Comparison of ENCODE assay signal across 16 mouse cellular contexts in genomic region chr12:24574870-24575269, GRCm38 (mm10). TPM values are rescaled to one million over a fixed set of nuclear protein-coding genes. Genes with fewer than 3 reads are reported as not detected.
DNase-seq lines count a peak whose midpoint lies in the region; ATAC-seq lines count a peak whose summit lies in the region.
"Had no signal": no experiment of that assay in that cellular context is flagged by ENCODE, and none has a peak within 500 bp of the region (broad histone marks: within the 10 kb centered on the region; RNA-seq: fewer than 3 reads in every experiment).

No protein-coding gene starts in this region.

- no peak for DNase-seq in heart, adult 9 months (ENCODE audit: low spot score in 2 of 2)
- DNase-seq in kidney, postnatal 10 days, result peak; percentile 33
- DNase-seq in kidney, adult 11 months, result no peak
- DNase-seq in urinary bladder, postnatal 36 days (ENCODE audit: low spot score in 2 of 2), result peak; percentile 34 to 37
- no peak for DNase-seq in urinary bladder, postnatal 10 days (ENCODE audit: low spot score)
- no peak for DNase-seq in frontal cortex, postnatal 25 days (ENCODE audit: low spot score in 2 of 2)
- DNase-seq in liver, result no peak
- DNase-seq: adrenal gland, postnatal 14 days; cerebellum, postnatal 25 days; gastrocnemius, postnatal 14 days; right cerebral cortex, postnatal 25 days; thymus, postnatal 4 days had no signal

- no peaks in the 10 kb centered on the region for H3K27me3 ChIP-seq in heart, embryonic 11.5 days (ENCODE audit: control insufficient read depth, insufficient read depth, low read length)

- 34% methylated on average over 7 of the region's 7 CpGs for WGBS in heart, embryonic 11.5 days (ENCODE audit: insufficient replicate concordance)

- ATAC-seq in heart, embryonic 11.5 days (replicated peaks; ENCODE audit: insufficient number of reproducible peaks, low FRiP score, low TSS enrichment), result no peak
- ATAC-seq: forebrain, embryonic 15.5 days had no signal

- peaks cover 6% of the 10 kb centered on the region; the same call in 1 of the 2 replicates for H3K36me3 ChIP-seq in heart, embryonic 11.5 days (ENCODE audit: control insufficient read depth, insufficient read depth, low read length)
- H3K36me3 ChIP-seq: embryonic facial prominence, embryonic 13.5 days; forebrain, embryonic 15.5 days; hindbrain, embryonic 13.5 days had no signal

- H3K9me3 ChIP-seq in heart, embryonic 11.5 days (replicated peaks; ENCODE audit: control insufficient read depth, low read length), result no peaks in the 10 kb centered on the region
- H3K9me3 ChIP-seq: embryonic facial prominence, embryonic 13.5 days; forebrain, embryonic 15.5 days; hindbrain, embryonic 13.5 days had no signal

- peaks cover 12% of the 10 kb centered on the region for H3K4me1 ChIP-seq in heart, embryonic 11.5 days (ENCODE audit: control insufficient read depth, insufficient read depth, low read length)

- peak overlapping the region; percentile 44 for H3K4me2 ChIP-seq in heart, embryonic 11.5 days
- H3K4me2 ChIP-seq: forebrain, embryonic 15.5 days; hindbrain, embryonic 13.5 days had no signal

- no peak overlapping the region for H3K9ac ChIP-seq in heart, embryonic 11.5 days (ENCODE audit: low read depth, low read length)
- H3K9ac ChIP-seq: embryonic facial prominence, embryonic 13.5 days; forebrain, embryonic 15.5 days; hindbrain, embryonic 13.5 days had no signal

- peak overlapping the region; percentile 20; the same call in 1 of the 2 replicates for H3K4me3 ChIP-seq in heart, embryonic 11.5 days (ENCODE audit: low read depth, low read length)
- H3K4me3 ChIP-seq: embryonic facial prominence, embryonic 13.5 days; forebrain, embryonic 15.5 days; hindbrain, embryonic 13.5 days had no signal

- no peak overlapping the region for H3K27ac ChIP-seq in heart, embryonic 11.5 days (ENCODE audit: low read depth, low read length)
- H3K27ac ChIP-seq: embryonic facial prominence, embryonic 13.5 days; forebrain, embryonic 15.5 days; hindbrain, embryonic 13.5 days had no signal

RNA-seq across cellular contexts. Expression of gene Grhl1, which starts 2.8 kb away (rescaled TPM):
- polyA plus RNA-seq in heart, embryonic 11.5 days (2014; fragmentation: Nextera tagmentation; extraction: Ambion mirVana), result 3.3 and 4.9 TPM in 2 replicates

Comparison
In these comparisons a context has a peak if more than half of its experiments do, and no peak if none do; other contexts are left out.
1. DNase-seq: peak in kidney, postnatal 10 days (single experiment) and urinary bladder, postnatal 36 days (2 of 2); none in heart, adult 9 months (0 of 2), kidney, adult 11 months (single experiment), urinary bladder, postnatal 10 days (single experiment), frontal cortex, postnatal 25 days (0 of 2) and liver (single experiment).